Mouse (Mus musculus) bone marrow macrophage, adult 2 months (primary cell): ENCODE measurements around the gene Slc39a1.

ENCODE experiments used
- CTCF ChIP-seq: IDR thresholded peaks from 2 replicates; pipeline ENCODE4 v1.5.1; 2012; ENCODE audit warnings: low read depth, mild to moderate bottlenecking, low read length, moderate library complexity
- POLR2A ChIP-seq: IDR thresholded peaks from 2 replicates; pipeline ENCODE4 v1.6.1; 2012; ENCODE audit warnings: mild to moderate bottlenecking, low read depth, low read length, borderline replicate concordance

DNA sequence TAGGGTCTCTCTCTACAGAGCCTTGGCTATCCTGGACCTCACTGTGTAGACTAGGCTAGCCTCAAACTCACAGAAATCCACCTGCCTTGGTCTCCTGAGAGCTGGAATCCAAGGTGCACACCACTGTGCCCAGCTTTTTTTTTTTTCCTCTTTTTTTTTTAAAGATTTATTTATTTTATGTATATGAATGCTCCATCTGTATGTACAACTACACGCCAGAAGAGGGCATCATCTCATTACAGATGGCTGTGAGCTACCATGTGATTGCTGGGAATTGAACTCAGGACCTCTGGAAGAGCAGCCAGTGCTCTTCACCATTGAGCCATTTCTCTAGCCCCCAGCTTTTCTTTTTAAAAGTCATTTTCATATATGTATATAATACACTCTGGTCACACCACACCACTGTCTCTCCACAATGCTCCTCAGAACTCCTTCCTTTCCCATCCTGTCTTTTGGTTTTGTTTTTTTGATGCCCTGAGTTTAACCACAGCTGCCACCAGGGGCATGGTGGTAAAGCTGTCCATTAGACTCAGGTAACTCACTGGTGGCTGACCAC is 32.1 kb upstream of the Slc39a1 start:
- TF ChIP-seq CTCF (no peak), POLR2A (no peak)
